Mouse (Mus musculus) heart, embryonic 11.5 days (tissue): Measurements from ENCODE around the gene Carns1. TPM values are rescaled to one million over a fixed set of nuclear protein-coding genes. Genes with fewer than 3 reads are reported as not detected.
A peak's percentile ranks its signal among the peaks of the same experiment; 100 is the strongest.

Experiments used
- ATAC-seq: fragments of 200-750 bp; cut with Nextera tagmentation; replicated peaks from 2 replicates; pipeline ENCODE4 v1.8.0; 2017; ENCODE audit warnings: moderate library complexity; ENCODE audit not compliant: insufficient number of reproducible peaks, low FRiP score, low TSS enrichment
- H3K27ac ChIP-seq: fragments of 300-500 bp; sonication (generic); 2 replicates; pipeline ENCODE4 v1.5.1; 2014; ENCODE audit warnings: mild to moderate bottlenecking, low read depth, low read length
- H3K27me3 ChIP-seq: fragments of 300-500 bp; sonication (generic); 2 replicates; pipeline ENCODE4 v1.6.1; 2014; ENCODE audit warnings: mild to moderate bottlenecking, low read length, mixed read lengths; ENCODE audit not compliant: control insufficient read depth, insufficient read depth
- H3K36me3 ChIP-seq: fragments of 300-500 bp; sonication (generic); 2 replicates; pipeline ENCODE4 v1.6.1; 2014; ENCODE audit warnings: mild to moderate bottlenecking, low read length, moderate library complexity, mixed read lengths; ENCODE audit not compliant: control insufficient read depth, insufficient read depth
- H3K4me1 ChIP-seq: fragments of 300-500 bp; sonication (generic); 2 replicates; pipeline ENCODE4 v1.6.1; 2014; ENCODE audit warnings: low read length; ENCODE audit not compliant: control insufficient read depth, insufficient read depth
- H3K4me2 ChIP-seq: fragments of 300-500 bp; sonication (generic); 2 replicates; pipeline ENCODE4 v1.6.1; 2014; ENCODE audit warnings: mild to moderate bottlenecking, moderate library complexity
- H3K4me3 ChIP-seq: fragments of 300-500 bp; sonication (generic); 2 replicates; pipeline ENCODE4 v1.5.1; 2014; ENCODE audit warnings: low read depth, low read length
- H3K9ac ChIP-seq: fragments of 300-500 bp; sonication (generic); 2 replicates; pipeline ENCODE4 v1.6.1; 2014; ENCODE audit warnings: mild to moderate bottlenecking, low read depth, low read length, moderate library complexity
- H3K9me3 ChIP-seq: fragments of 300-500 bp; sonication (generic); replicated peaks from 2 replicates; pipeline ENCODE4 v1.6.1; 2016; ENCODE audit warnings: low read length; ENCODE audit not compliant: control insufficient read depth
- WGBS: fragments of 180-500 bp; shearing (Covaris S2); extraction: QIAGEN DNeasy Blood & Tissue Kit; methylation state at CpG from one replicate; pipeline ENCODE4 v1.1.7; 2014; ENCODE audit not compliant: insufficient replicate concordance; 5-methylcytosine and 5-hydroxymethylcytosine counted together
- polyA plus RNA-seq: library from polyadenylated mRNA; unstranded; fragments of >200 nt; fragmentation: Nextera tagmentation; extraction: Ambion mirVana; gene quantifications from 2 replicates; pipeline ENCODE4 v1.2.1, GENCODE M21; 2014

Gene Carns1
- polyA plus RNA-seq, 1 experiment from 2014 or later: 2.8 TPM

DNA sequence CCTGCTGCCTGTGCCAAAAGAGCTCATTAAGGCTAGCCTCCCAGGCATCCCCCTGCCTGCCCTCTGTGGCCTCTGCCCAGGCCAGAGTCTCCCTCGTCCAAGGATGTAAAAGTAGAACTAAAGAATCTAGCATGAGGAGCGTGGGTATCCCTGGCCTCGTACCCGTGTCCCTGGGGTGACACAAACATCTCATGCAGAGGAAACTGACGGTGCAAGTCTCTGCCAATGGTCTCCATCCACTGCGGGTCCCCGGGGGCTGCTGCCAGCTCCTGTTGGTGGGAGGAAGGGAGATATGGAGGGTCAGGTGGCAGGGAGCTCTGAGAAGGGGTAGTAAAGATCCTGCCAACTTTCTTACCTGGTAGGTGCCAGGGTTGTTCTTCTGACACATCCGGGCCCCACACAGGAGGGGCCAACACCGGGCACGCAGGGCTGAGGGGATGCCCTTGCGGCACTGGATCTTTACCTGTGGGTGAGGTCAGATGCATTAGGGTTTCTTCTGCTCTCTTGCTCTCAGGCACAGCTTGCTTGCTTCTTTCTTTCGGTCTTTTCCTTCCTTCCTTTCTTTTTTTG lies 13.9 kb upstream of the Carns1 start:
- WGBS: 83% methylated on average over 12 of the region's 12 CpGs
- no peak overlapping the region for H3K9ac ChIP-seq
- H3K27me3 ChIP-seq: 0 out of 2 replicates have a peak, but pooled peaks cover 3% of the 10 kb centered on the region
- H3K27ac ChIP-seq: no peak overlapping the region
- peaks cover 6% of the 10 kb centered on the region; the same call in 1 of the 2 replicates for H3K36me3 ChIP-seq
- H3K9me3 ChIP-seq: no peaks in the 10 kb centered on the region
- no peak overlapping the region for H3K4me3 ChIP-seq
- peaks cover 32% of the 10 kb centered on the region for H3K4me1 ChIP-seq
- H3K4me2 ChIP-seq: no peak overlapping the region
- no peak for ATAC-seq

GRCm38 (mm10) chr19:4187303-4187702 lies 12.0 kb upstream of the Carns1 start:
- Histone ChIP-seq H3K27ac (no peak overlapping the region), H3K36me3 (no peaks in the 10 kb centered on the region), H3K9me3 (no peaks in the 10 kb centered on the region), H3K4me3 (no peak overlapping the region), H3K4me1 (peaks cover 18% of the 10 kb centered on the region), H3K27me3 (0 out of 2 replicates have a peak, but pooled peaks cover 3% of the 10 kb centered on the region), H3K4me2 (no peak overlapping the region), H3K9ac (0 out of 2 replicates have a peak overlapping the region, but pooled peaks have one; percentile 34)
- ATAC-seq: no peak
- 65% methylated on average over 3 of the region's 3 CpGs for WGBS

- H3K4me2 ChIP-seq: no peak overlapping the region; the same call in 1 of the 2 replicates
- no peak overlapping the region for H3K9ac ChIP-seq
- no peak overlapping the region for H3K4me3 ChIP-seq
- ATAC-seq: no peak
- H3K36me3 ChIP-seq: no peaks in the 10 kb centered on the region
- 52% methylated on average over 15 of the region's 15 CpGs for WGBS
- H3K27me3 ChIP-seq: 0 out of 2 replicates have a peak, but pooled peaks cover 3% of the 10 kb centered on the region
- H3K4me1 ChIP-seq: peaks cover 9% of the 10 kb centered on the region
- H3K27ac ChIP-seq: 0 out of 2 replicates have a peak overlapping the region, but pooled peaks have one; percentile 15
- H3K9me3 ChIP-seq: no peaks in the 10 kb centered on the region
These were observed 10.0 kb upstream of the Carns1 start for GRCm38 (mm10) chr19:4184976-4185975.

GRCm38 (mm10) chr19:4183689-4184088 lies 8.4 kb upstream of the Carns1 start:
- Histone ChIP-seq H3K9me3 (no peaks in the 10 kb centered on the region), H3K27ac (no peak overlapping the region), H3K4me1 (peaks cover 9% of the 10 kb centered on the region), H3K4me3 (no peak overlapping the region), H3K9ac (no peak overlapping the region), H3K36me3 (no peaks in the 10 kb centered on the region), H3K4me2 (no peak overlapping the region), H3K27me3 (0 out of 2 replicates have a peak, but pooled peaks cover 3% of the 10 kb centered on the region)
- no peak for ATAC-seq
- 82% methylated on average over 2 of the region's 2 CpGs for WGBS

- H3K4me1 ChIP-seq: peaks cover 9% of the 10 kb centered on the region
- no peaks in the 10 kb centered on the region for H3K9me3 ChIP-seq
- H3K9ac ChIP-seq: no peak overlapping the region
- no peaks in the 10 kb centered on the region for H3K36me3 ChIP-seq
- WGBS: 50% methylated on average over 3 of the region's 3 CpGs
- ATAC-seq: no peak
- H3K27ac ChIP-seq: no peak overlapping the region
- H3K4me3 ChIP-seq: no peak overlapping the region
- H3K27me3 ChIP-seq: 0 out of 2 replicates have a peak, but pooled peaks cover 3% of the 10 kb centered on the region
- H3K4me2 ChIP-seq: no peak overlapping the region
These were observed 6.6 kb upstream of the Carns1 start for GRCm38 (mm10) chr19:4181892-4182291.

DNA sequence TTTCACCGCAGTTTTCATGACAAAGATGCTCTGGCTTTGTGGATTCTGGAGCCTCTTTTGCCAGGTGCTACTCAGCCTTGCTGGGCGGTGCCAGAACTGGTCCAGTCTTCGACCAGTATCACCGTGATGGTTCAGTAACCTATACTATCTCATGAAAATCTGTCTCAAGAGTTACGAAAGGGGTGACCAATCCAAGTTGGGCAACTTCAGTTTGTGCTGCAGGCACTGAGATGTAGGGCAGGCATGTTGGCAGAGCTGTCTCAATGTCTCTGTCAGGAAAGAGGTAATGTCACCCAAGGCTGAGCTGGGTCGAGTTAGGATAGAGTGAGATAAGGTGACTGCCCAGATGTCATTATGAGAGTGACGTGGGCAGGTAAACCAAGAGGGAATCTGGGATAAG lies 5.1 kb upstream of the Carns1 start:
- H3K4me2 ChIP-seq: no peak overlapping the region
- H3K4me3 ChIP-seq: no peak overlapping the region
- H3K27me3 ChIP-seq: 0 out of 2 replicates have a peak, but pooled peaks cover 3% of the 10 kb centered on the region
- WGBS: 74% methylated on average over 7 of the region's 7 CpGs
- H3K27ac ChIP-seq: no peak overlapping the region
- no peaks in the 10 kb centered on the region for H3K9me3 ChIP-seq
- ATAC-seq: no peak
- H3K36me3 ChIP-seq: no peaks in the 10 kb centered on the region
- H3K4me1 ChIP-seq: peaks cover 13% of the 10 kb centered on the region
- no peak overlapping the region for H3K9ac ChIP-seq

GRCm38 (mm10) chr19:4172925-4173324 lies 2.4 kb downstream of the Carns1 start:
- Histone ChIP-seq H3K9me3 (no peaks in the 10 kb centered on the region), H3K9ac (no peak overlapping the region), H3K36me3 (no peaks in the 10 kb centered on the region), H3K4me3 (no peak overlapping the region), H3K4me1 (peaks cover 29% of the 10 kb centered on the region), H3K27me3 (no peaks in the 10 kb centered on the region), H3K27ac (no peak overlapping the region), H3K4me2 (no peak overlapping the region)
- no peak for ATAC-seq
- WGBS: 55% methylated on average over 11 of the region's 11 CpGs

DNA sequence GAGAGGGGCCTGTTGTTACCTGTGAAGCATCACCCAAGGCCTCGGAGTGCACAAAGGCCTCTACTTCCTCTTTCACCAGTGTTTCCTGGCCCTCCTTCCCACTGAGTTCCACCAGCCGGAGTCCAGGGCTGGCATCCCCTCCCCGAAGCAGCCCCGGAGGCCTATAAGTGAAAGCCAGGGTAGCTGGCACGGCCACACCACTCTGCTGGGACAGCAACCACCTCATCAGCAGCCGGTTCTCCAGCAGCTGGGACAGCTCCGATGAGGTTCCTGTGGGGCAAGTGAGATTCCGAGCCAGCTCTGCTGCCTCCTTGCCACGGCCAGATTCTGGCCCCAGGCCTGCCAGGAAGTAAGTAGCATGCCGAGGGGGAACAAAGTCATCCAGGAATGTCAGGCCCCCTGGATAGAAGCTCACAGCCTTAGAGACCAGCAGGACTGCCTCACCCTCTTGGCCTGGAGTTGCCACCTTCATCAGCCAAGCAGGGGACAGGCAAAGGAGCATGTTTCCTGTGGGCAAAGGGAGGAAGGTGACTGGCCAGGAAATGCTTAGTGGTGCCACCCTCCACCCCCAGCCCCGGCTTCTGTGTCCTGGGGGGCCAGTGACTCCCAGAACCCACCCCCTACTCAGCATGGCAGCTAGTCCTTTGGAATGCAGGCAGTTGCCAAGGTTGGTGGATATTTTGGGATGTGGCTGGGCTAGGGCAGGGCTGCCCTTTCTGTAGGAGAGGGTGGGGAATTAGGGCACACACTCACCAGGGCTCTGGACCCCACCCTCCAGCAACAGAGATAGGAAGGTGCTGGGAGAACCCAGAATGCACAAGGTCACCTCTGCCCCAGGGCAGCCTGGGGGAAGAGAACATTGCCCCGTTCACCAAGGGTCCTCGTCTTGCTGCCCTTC lies 3.6 kb downstream of the Carns1 start:
- ATAC-seq: no peak
- Histone ChIP-seq H3K4me2 (no peak overlapping the region), H3K4me3 (no peak overlapping the region)

More for the DNA sequence above, 3.6 kb downstream of the Carns1 start:
- Histone ChIP-seq H3K4me1 (peaks cover 32% of the 10 kb centered on the region), H3K9ac (peak overlapping the region; percentile 34; the same call in 1 of the 2 replicates), H3K27me3 (no peaks in the 10 kb centered on the region), H3K36me3 (no peaks in the 10 kb centered on the region), H3K27ac (peak overlapping the region; percentile 22; the same call in 1 of the 2 replicates), H3K9me3 (no peaks in the 10 kb centered on the region)
- 60% methylated on average over 13 of the region's 13 CpGs for WGBS
